Mouse (Mus musculus) stomach, postnatal 0 days (tissue): ENCODE results near the gene Dstn. TPM values are rescaled to one million over a fixed set of nuclear protein-coding genes. Genes with fewer than 3 reads are reported as not detected.
A peak's percentile ranks its signal among the peaks of the same experiment; 100 is the strongest.

Experiments used
- ATAC-seq: fragments of 200-750 bp; cut with Nextera tagmentation; 2 replicates; pipeline ENCODE4 v1.8.0; 2017; ENCODE audit not compliant: low FRiP score, low TSS enrichment
- DNase-seq: peaks from one replicate; pipeline ENCODE4 v3.0.0-alpha.2; 2016; ENCODE audit warnings: low spot score
- H3K27ac ChIP-seq: fragments of 300-500 bp; sonication (generic); replicated peaks from 2 replicates; pipeline ENCODE4 v1.5.1; 2014; ENCODE audit warnings: mild to moderate bottlenecking, control low read depth
- H3K27me3 ChIP-seq: fragments of 300-500 bp; sonication (generic); 2 replicates; pipeline ENCODE4 v1.6.1; 2014; ENCODE audit warnings: low read length; ENCODE audit not compliant: control insufficient read depth, insufficient read depth
- H3K36me3 ChIP-seq: fragments of 300-500 bp; sonication (generic); 2 replicates; pipeline ENCODE4 v1.6.1; 2014; ENCODE audit warnings: low read length, mixed read lengths; ENCODE audit not compliant: control insufficient read depth, insufficient read depth
- H3K4me1 ChIP-seq: fragments of 300-500 bp; sonication (generic); replicated peaks from 2 replicates; pipeline ENCODE4 v1.6.1; 2014; ENCODE audit warnings: antibody characterized with exemption; ENCODE audit not compliant: control insufficient read depth, insufficient read depth
- H3K4me2 ChIP-seq: fragments of 300-500 bp; sonication (generic); replicated peaks from 2 replicates; pipeline ENCODE4 v1.6.1; 2014; ENCODE audit warnings: low read depth, mild to moderate bottlenecking, control low read depth, moderate library complexity
- H3K4me3 ChIP-seq: fragments of 300-500 bp; sonication (generic); 2 replicates; pipeline ENCODE4 v1.5.1; 2014; ENCODE audit warnings: low read depth, low read length, control low read depth
- H3K9ac ChIP-seq: fragments of 300-500 bp; sonication (generic); 2 replicates; pipeline ENCODE4 v1.6.1; 2014; ENCODE audit warnings: mild to moderate bottlenecking, low read length, control low read depth, mixed read lengths
- H3K9me3 ChIP-seq: fragments of 300-500 bp; sonication (generic); 2 replicates; pipeline ENCODE4 v1.6.1; 2016; ENCODE audit warnings: low read length; ENCODE audit not compliant: control insufficient read depth
- CTCF ChIP-seq: IDR thresholded peaks from 2 replicates; pipeline ENCODE4 v1.5.1; 2016; ENCODE audit warnings: antibody characterized with exemption, low read depth, mild to moderate bottlenecking, moderate library complexity
- EP300 ChIP-seq: optimal IDR thresholded peaks from 2 replicates; pipeline ENCODE3; 2016; ENCODE audit warnings: antibody characterized with exemption
- WGBS: fragments of 180-500 bp; shearing (Covaris S2); extraction: QIAGEN DNeasy Blood & Tissue Kit; methylation state at CpG from one replicate; pipeline ENCODE4 v1.1.7; 2014; 5-methylcytosine and 5-hydroxymethylcytosine counted together
- polyA plus RNA-seq: library from polyadenylated mRNA; unstranded; fragments of >200 nt; fragmentation: Nextera tagmentation; extraction: Ambion mirVana; gene quantifications from 2 replicates; pipeline ENCODE4 v1.2.1, GENCODE M21; 2015

Gene Dstn
- polyA plus RNA-seq, 1 experiment from 2014 or later: 971 TPM

DNA sequence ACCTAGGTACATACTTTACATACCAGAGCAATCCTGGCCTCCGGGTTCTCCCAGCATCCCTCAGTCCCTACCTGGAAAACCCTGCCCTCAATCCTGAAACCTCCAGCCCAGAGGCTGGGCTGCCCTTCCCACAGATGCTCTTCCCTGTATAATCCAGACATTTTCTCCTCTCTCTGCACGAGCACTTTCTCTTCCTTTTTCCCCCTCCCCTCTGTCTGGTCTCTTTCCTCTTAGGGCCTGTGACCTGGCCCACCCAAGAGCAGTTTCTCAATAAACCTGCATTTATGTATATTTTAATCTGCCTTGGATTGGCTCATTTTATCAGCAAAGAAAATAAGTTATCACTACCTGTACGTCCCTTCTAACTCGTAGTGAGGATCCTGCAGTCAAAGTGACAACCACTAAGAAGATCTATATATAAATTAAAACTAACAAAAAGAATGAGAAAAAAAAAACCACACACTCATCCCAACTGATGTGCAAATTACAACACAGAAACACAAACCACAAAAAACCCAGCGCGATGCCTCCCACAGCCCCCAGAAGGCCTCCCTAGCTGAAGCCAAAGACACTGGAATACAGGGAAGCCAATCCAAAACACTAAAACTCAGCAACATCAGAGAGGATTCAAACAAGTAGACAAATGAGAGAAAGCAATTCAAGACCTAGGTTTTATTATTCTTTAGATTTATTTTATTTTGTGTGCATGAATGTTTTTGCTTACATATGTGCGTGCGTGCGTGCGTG, 23.6 kb upstream of the Dstn start:
- Histone ChIP-seq H3K27me3 (no peaks in the 10 kb centered on the region), H3K9me3 (no peaks in the 10 kb centered on the region), H3K27ac (no peak overlapping the region), H3K4me2 (no peak overlapping the region), H3K4me1 (no peaks in the 10 kb centered on the region), H3K4me3 (no peak overlapping the region), H3K36me3 (no peaks in the 10 kb centered on the region), H3K9ac (no peak overlapping the region)
- DNase-seq (no peak), ATAC-seq (no peak)
- no peak for TF ChIP-seq EP300
- no peak for TF ChIP-seq CTCF
- 79% methylated on average over 10 of the region's 10 CpGs for WGBS

GRCm38 (mm10) chr2:143899470-143900220, 15.5 kb upstream of the Dstn start:
- Histone ChIP-seq H3K4me2 (no peak overlapping the region), H3K27ac (no peak overlapping the region), H3K36me3 (no peaks in the 10 kb centered on the region), H3K9me3 (no peaks in the 10 kb centered on the region), H3K9ac (no peak overlapping the region), H3K4me3 (no peak overlapping the region), H3K4me1 (no peaks in the 10 kb centered on the region), H3K27me3 (no peaks in the 10 kb centered on the region)
- ATAC-seq (no peak), DNase-seq (no peak)
- WGBS: 79% methylated on average over 9 of the region's 9 CpGs
- TF ChIP-seq CTCF (no peak), EP300 (no peak)

DNA sequence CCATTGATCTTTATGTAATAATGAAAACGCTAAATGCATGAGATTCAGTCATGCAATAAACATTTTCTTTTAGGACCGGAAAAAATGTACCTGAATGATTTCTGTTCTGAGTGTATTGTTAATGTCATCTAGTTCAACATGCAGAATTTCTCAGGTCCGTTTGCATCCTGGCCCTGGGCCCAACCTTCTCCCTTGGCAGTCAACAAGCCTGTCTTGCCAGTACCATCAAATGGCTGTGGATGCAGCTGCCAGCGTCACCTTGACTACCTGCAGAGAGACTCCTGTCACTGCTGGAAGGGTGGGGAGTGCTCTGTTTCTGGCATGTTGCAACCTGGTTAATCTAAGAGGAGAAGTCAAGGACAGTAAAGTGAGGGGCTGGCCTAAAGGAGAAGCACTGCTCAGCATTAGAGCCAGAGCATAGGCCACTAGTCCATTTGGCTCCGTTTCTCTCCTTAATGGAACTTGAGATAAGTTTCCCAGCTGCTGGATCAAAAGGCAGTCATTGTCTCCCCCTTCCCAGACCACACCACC, 14.2 kb upstream of the Dstn start:
- no peak overlapping the region for H3K4me3 ChIP-seq
- ATAC-seq (no peak; the same call in 1 of the 2 replicates), DNase-seq (no peak)
- H3K27me3 ChIP-seq: no peaks in the 10 kb centered on the region
- 55% methylated on average over 5 of the region's 5 CpGs for WGBS
- H3K9ac ChIP-seq: no peak overlapping the region
- no peaks in the 10 kb centered on the region for H3K4me1 ChIP-seq
- no peaks in the 10 kb centered on the region for H3K36me3 ChIP-seq
- H3K27ac ChIP-seq: no peak overlapping the region
- no peak overlapping the region for H3K4me2 ChIP-seq
- TF ChIP-seq EP300: no peak
- no peak for TF ChIP-seq CTCF
- no peaks in the 10 kb centered on the region for H3K9me3 ChIP-seq

- TF ChIP-seq EP300: no peak
- TF ChIP-seq CTCF: no peak
- no peak overlapping the region for H3K4me3 ChIP-seq
- 28% methylated on average over 9 of the region's 9 CpGs for WGBS
- no peak overlapping the region for H3K9ac ChIP-seq
- peak overlapping the region; percentile 86 for H3K27ac ChIP-seq
- no peaks in the 10 kb centered on the region for H3K4me1 ChIP-seq
- no peak overlapping the region for H3K4me2 ChIP-seq
- DNase-seq (peak; percentile 53), ATAC-seq (peak; percentile 90)
- H3K36me3 ChIP-seq: no peaks in the 10 kb centered on the region
- H3K27me3 ChIP-seq: no peaks in the 10 kb centered on the region
- H3K9me3 ChIP-seq: no peaks in the 10 kb centered on the region
These were observed 11.6 kb upstream of the Dstn start for GRCm38 (mm10) chr2:143903376-143904045.

- ATAC-seq (no peak), DNase-seq (no peak)
- no peak for TF ChIP-seq CTCF
- TF ChIP-seq EP300: no peak
- H3K4me3 ChIP-seq: no peak overlapping the region
- no peak overlapping the region for H3K4me2 ChIP-seq
- no peaks in the 10 kb centered on the region for H3K9me3 ChIP-seq
- no peaks in the 10 kb centered on the region for H3K4me1 ChIP-seq
- no peaks in the 10 kb centered on the region for H3K36me3 ChIP-seq
- 63% methylated on average over 5 of the region's 5 CpGs for WGBS
- no peak overlapping the region for H3K27ac ChIP-seq
- no peaks in the 10 kb centered on the region for H3K27me3 ChIP-seq
- no peak overlapping the region for H3K9ac ChIP-seq
These were observed 10.2 kb upstream of the Dstn start for GRCm38 (mm10) chr2:143904896-143905295.
